Mouse (Mus musculus) lung, adult 2 months (tissue): Measurements from ENCODE around the gene Fcrlb. TPM values are rescaled to one million over a fixed set of nuclear protein-coding genes. Genes with fewer than 3 reads are reported as not detected.

ENCODE experiments used
- DNase-seq: peaks from one replicate; pipeline ENCODE4 v3.0.0; 2022
- H3K4me1 ChIP-seq: fragments of 200-500 bp; 2 replicates; pipeline ENCODE4 v1.6.1; 2011; ENCODE audit warnings: low read length; ENCODE audit not compliant: control insufficient read depth, insufficient read depth
- H3K4me3 ChIP-seq: fragments of 200-500 bp; replicated peaks from 2 replicates; pipeline ENCODE3; 2011; ENCODE audit warnings: low read depth, mild to moderate bottlenecking, control low read depth, low read length; ENCODE audit errors: extremely low read depth
- CTCF ChIP-seq: fragments of 200-500 bp; IDR thresholded peaks from 2 replicates; pipeline ENCODE4 v1.5.1; 2011; ENCODE audit warnings: mild to moderate bottlenecking, low read length, control low read depth; ENCODE audit not compliant: insufficient read depth
- POLR2A ChIP-seq: fragments of 200-500 bp; IDR thresholded peaks from 2 replicates; pipeline ENCODE4 v1.6.1; 2011; ENCODE audit warnings: low read depth, mild to moderate bottlenecking, control low read depth, low read length, borderline replicate concordance; ENCODE audit errors: extremely low read depth
- WGBS: fragments of 180-500 bp; shearing (Covaris S2); methylation state at CpG from one replicate; pipeline ENCODE4 v1.1.7; 2018; 5-methylcytosine and 5-hydroxymethylcytosine counted together
- polyA plus RNA-seq: library from polyadenylated mRNA; depleted of rRNA; stranded (reverse); fragments of >200 nt; gene quantifications from 2 replicates; pipeline ENCODE4 v1.2.3, GENCODE M21; 2012

Fcrlb gene
- polyA plus RNA-seq, 1 experiment: 1.2 TPM

DNA sequence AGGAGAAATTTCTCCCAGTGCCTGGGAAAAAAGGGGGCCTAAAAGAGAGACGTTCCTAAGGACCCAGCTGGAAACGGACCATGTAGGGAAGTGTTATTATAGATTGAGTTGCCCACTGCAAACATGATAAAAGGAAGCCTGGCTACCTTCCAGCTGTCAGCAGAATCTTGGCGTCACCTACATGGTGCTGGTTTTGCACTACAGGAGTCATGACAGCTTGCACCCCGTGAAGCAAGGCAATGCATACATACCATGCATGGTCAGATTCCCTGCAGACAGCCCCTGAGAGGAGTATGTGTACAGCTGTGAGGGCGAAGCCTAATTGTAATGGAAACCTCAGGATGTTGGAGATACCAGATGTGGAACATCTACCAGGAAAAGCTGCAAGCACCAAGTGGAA, 2.9 kb upstream of the Fcrlb start:
- 50% methylated on average over 5 of the region's 5 CpGs for whole genome bisulfite sequencing
- TF ChIP-seq CTCF: no peak
- TF ChIP-seq POLR2A: no peak
- Histone ChIP-seq H3K4me3 (no peak overlapping the region), H3K4me1 (no peaks in the 10 kb centered on the region)
- DNase-seq: no peak

DNA sequence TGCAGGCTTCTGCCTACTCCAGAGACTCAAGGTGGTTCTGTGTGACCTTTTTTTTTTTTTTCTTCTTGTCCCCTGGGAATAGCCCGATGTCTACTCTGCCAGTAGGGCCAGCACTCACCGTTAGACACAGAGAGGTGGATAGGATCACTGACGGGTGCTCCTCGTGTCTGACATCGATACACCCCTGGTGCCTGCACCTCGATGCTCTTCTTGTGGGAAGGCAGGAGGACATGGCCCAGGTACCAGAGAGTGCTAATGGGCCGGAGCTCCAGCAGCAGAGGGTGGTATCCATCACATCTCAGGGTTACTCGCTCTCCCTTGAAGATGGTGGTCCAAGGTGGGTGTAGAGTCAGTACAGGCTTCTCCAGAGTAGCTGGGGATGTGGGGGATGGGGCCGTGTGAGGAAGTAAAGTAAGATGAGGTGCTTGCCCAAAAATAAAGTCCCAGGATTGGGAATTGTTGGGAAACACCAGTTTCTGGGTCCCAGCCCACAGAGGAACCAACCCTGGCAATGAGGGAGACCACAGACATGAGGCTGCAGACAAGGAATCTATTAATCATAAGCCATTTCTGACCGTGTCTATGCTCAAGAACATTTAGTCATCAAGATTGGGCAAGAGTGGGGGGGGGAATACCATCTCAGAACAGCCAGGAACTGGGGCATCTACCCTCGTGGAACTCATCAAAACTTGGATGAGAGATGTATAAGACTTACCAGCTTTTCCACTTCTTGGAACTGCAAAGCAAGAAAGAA, 657 bp downstream of the Fcrlb start:
- Histone ChIP-seq H3K4me3 (no peak overlapping the region), H3K4me1 (peaks cover 3% of the 10 kb centered on the region; the same call in 1 of the 2 replicates)
- no peak for TF ChIP-seq POLR2A
- no peak for TF ChIP-seq CTCF
- no peak for DNase-seq
- 75% methylated on average over 11 of the region's 11 CpGs for WGBS

DNA sequence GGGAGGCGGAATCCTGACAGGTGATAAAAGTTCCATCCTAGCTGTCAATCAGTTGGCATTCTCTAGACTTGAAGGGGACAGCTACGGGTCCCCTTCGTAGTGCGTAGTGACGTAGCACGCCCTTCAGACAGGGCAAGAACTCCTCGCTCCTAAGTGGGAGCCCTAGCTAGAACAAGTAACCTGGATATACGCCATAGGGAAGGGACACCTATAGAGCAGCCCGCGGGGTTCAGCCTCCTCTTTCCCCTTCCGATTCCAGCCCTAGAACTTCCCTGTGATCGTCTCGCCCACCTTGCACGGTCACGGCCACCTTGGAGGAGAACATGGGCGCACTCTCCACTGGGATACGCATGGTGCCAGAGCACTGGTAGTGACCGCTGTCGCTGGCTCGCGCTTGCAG, 4.4 kb downstream of the Fcrlb start:
- peaks cover 3% of the 10 kb centered on the region; the same call in 1 of the 2 replicates for H3K4me1 ChIP-seq
- H3K4me3 ChIP-seq: no peak overlapping the region
- no peak for DNase-seq
- 7% methylated on average over 21 of the region's 21 CpGs for WGBS
- TF ChIP-seq POLR2A: no peak
- no peak for TF ChIP-seq CTCF

DNA sequence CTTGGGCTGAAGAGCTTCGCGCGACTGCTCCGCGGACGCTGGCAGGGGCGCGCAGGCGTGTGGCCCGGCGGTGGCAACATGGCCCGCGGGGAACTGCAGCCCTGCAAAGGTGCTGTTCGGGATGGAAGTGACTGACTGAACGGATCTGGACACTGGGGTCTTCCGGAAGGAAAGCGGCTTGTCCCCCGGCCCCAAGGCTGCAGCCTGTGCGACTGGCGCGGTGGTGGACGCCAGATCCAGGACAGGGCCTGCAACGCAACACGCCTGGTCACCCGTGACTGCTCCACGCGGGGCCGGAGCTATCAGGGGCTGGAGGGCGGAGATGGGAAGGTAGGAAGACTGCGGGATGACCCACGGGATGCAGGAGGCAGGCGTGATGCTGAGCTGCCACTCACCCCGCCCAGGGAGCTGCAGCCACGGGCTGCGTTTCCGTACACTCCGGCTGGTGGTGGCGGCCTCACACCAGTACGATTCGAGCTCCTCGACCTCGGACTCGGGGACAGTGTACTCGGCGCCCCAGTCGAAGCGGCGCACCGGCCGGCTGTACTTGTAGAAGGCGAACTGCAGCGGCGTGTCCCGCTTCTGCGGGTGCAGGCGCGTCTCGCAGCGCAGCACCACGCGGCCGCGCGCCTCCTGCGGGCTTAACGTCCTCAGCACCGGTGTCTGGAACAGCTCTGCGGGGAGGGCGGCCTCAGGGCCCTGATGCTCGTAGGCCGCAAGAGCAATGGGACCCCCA, 5.1 kb downstream of the Fcrlb start:
- Histone ChIP-seq H3K4me3 (peak overlapping the region; percentile 46), H3K4me1 (peaks cover 3% of the 10 kb centered on the region; the same call in 1 of the 2 replicates)
- WGBS: 2% methylated on average over 71 of the region's 71 CpGs
- TF ChIP-seq POLR2A: no peak
- TF ChIP-seq CTCF: no peak
- DNase-seq: no peak

DNA sequence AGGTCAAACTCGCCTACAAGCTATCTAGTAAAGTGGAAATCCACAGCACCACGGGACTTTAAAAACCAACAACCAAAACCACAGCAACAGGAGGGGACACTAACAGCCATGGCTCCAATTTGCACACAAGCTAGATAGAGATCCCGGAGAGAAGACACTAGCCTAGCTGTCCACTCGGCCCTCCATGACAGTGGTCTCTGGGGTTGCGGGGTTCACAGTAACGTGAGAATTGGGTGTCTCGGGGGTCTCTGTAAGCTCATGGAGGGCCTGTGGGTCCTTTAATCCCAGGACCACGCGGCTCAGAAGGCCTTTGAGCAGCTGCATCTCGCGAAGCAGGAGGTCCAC, 5.7 kb downstream of the Fcrlb start:
- Histone ChIP-seq H3K4me3 (no peak overlapping the region), H3K4me1 (peaks cover 3% of the 10 kb centered on the region; the same call in 1 of the 2 replicates)
- no peak for DNase-seq
- TF ChIP-seq POLR2A (no peak), CTCF (no peak)
- 29% methylated on average over 11 of the region's 11 CpGs for WGBS

DNA sequence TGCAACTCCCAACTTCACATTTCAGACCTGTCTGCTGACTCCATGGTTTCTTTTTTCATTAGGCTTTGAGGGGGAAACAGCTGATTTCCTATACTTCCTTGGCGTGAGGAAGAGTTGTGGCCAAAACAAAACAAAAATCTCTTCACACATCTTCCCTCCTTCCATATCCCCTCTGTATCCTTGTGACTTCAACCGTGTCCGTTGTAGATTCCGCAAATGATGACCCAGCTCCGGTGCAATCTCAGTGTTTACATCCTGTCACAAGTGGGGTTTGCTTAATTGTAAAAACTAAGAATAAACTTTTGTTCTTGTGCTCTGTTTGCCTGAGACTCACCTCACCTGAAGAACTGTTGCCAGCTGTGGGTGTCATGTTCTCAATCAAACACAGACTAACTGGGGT, 9.3 kb downstream of the Fcrlb start:
- DNase-seq: no peak
- WGBS: 26% methylated on average over 5 of the region's 5 CpGs
- Histone ChIP-seq H3K4me3 (no peak overlapping the region), H3K4me1 (peaks cover 6% of the 10 kb centered on the region; the same call in 1 of the 2 replicates)
- TF ChIP-seq POLR2A: no peak
- no peak for TF ChIP-seq CTCF

DNA sequence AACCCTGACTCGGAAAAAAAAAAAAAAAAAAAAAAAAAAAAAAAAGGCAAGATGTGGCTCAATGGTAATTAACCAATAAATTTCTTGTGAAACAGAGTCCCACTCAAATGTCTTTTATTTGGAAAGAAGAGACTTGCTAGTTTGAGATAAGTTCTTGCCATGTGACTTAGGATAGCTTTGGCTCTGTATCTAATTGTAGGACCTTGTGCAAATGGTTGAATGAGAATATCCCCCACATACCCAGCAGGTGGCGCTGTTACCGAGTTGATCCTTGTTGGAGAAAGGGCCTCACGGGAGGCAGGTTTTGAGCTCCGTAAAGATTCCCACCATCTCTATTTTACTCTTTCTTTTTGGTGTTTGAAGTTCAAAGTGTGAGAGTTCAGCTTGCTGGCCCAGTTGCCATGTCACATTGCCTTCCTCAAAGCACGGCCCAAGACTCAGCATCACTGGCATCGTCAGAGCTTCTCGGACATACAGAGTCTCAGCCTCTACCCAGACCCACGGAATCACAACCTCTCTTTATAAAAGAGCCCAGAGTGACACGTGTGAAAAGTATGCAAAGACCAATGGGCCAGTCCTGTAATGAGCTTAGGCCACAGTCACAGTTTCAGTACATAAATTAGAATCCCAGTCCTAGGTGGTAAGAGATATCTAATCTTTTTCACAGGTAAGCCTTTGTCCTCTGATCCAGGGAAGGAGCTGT, 11.1 kb downstream of the Fcrlb start:
- peak; percentile 77 for DNase-seq
- H3K4me3 ChIP-seq: no peak overlapping the region
- TF ChIP-seq POLR2A: no peak
- peak; percentile 77 for TF ChIP-seq CTCF
- 32% methylated on average over 10 of the region's 10 CpGs for WGBS
- H3K4me1 ChIP-seq: 0 out of 2 replicates have a peak, but pooled peaks cover 3% of the 10 kb centered on the region

DNA sequence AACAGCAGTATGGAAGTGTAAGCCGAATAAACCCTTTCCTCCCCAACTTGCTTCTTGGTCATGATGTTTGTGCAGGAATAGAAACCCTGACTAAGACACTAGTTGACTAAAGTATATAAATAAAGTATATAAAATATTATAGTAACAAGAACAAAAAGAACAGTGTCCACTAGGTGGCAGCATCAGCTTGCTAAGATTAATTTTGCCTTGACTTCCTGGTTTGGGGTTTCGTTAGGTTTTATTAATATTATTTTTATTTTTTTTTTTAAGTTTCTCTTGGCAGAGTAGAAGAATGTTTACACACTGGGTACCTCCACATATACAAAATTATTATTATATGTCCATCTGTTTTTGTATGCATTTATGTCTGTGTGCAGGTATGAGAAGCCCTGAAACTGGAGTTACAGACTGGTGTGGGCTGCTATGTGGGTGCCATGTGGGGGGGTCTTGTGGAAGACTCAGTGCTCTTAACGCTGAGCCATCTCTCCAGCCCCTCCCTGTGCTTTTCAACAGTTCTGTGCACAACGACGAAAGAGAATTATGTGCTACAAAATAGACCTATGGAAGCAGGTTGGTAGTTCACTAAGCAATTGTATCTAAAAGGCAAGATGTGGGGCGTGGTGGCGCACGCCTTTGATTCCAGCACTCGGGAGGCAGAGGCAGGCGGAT, 11.8 kb downstream of the Fcrlb start:
- 23% methylated on average over 10 of the region's 10 CpGs for WGBS
- TF ChIP-seq POLR2A: no peak
- peak; percentile 24; the same call in 1 of the 2 replicates for TF ChIP-seq CTCF
- Histone ChIP-seq H3K4me1 (0 out of 2 replicates have a peak, but pooled peaks cover 3% of the 10 kb centered on the region), H3K4me3 (no peak overlapping the region)
- peak; percentile 27 for DNase-seq
